Mouse (Mus musculus) limb, embryonic 14.5 days (tissue): ENCODE measurements at regions not wholly inside any gene's neighbourhood (a gene's known extent, or its start where the extent isn't known, plus 50 kb on each side); places are given as distances from the start of the nearest gene placed in this dataset.

Source experiments
- ATAC-seq: fragments of 200-750 bp; cut with Nextera tagmentation; 2 replicates; pipeline ENCODE4 v1.8.0; 2017; ENCODE audit warnings: low read depth, moderate number of reproducible peaks, moderate TSS enrichment; ENCODE audit not compliant: low FRiP score
- DNase-seq: peaks from one replicate; pipeline ENCODE4 v3.0.0-alpha.2; 2015; ENCODE audit warnings: low spot score
- H3K27ac ChIP-seq: fragments of 300-500 bp; sonication (generic); replicated peaks from 2 replicates; pipeline ENCODE4 v1.5.1; 2014; ENCODE audit warnings: low read depth, mild to moderate bottlenecking, low read length, moderate library complexity, mixed read lengths
- H3K27me3 ChIP-seq: fragments of 300-500 bp; sonication (generic); 2 replicates; pipeline ENCODE4 v1.6.1; 2014; ENCODE audit warnings: low read length, mixed read lengths; ENCODE audit not compliant: control insufficient read depth, insufficient read depth
- H3K36me3 ChIP-seq: fragments of 300-500 bp; sonication (generic); 2 replicates; pipeline ENCODE4 v1.6.1; 2014; ENCODE audit warnings: mild to moderate bottlenecking, low read length, moderate library complexity, mixed read lengths; ENCODE audit not compliant: control insufficient read depth, insufficient read depth
- H3K4me1 ChIP-seq: fragments of 300-500 bp; sonication (generic); 2 replicates; pipeline ENCODE4 v1.6.1; 2014; ENCODE audit warnings: antibody characterized with exemption, low read length, mixed read lengths; ENCODE audit not compliant: control insufficient read depth, insufficient read depth
- H3K4me2 ChIP-seq: fragments of 300-500 bp; sonication (generic); replicated peaks from 2 replicates; pipeline ENCODE4 v1.6.1; 2014; ENCODE audit warnings: low read depth, mild to moderate bottlenecking, low read length, moderate library complexity; ENCODE audit not compliant: severe bottlenecking
- H3K4me3 ChIP-seq: fragments of 300-500 bp; sonication (generic); replicated peaks from 2 replicates; pipeline ENCODE4 v1.5.1; 2014; ENCODE audit warnings: low read length
- H3K9ac ChIP-seq: fragments of 300-500 bp; sonication (generic); 2 replicates; pipeline ENCODE4 v1.6.1; 2014; ENCODE audit warnings: mild to moderate bottlenecking, low read depth, low read length, moderate library complexity; ENCODE audit not compliant: severe bottlenecking
- H3K9me3 ChIP-seq: fragments of 300-500 bp; sonication (generic); 2 replicates; pipeline ENCODE4 v1.6.1; 2016; ENCODE audit warnings: low read length; ENCODE audit not compliant: control insufficient read depth
- POLR2A ChIP-seq: fragments of 200-500 bp; IDR thresholded peaks from 2 replicates; pipeline ENCODE4 v1.8.0; 2012; ENCODE audit warnings: inconsistent platforms, mild to moderate bottlenecking, moderate library complexity, borderline replicate concordance; ENCODE audit not compliant: insufficient read depth, insufficient read length; ENCODE audit errors: extremely low read depth
- WGBS: fragments of 180-500 bp; shearing (Covaris S2); extraction: QIAGEN DNeasy Blood & Tissue Kit; methylation state at CpG from one replicate; pipeline ENCODE4 v1.1.7; 2014; 5-methylcytosine and 5-hydroxymethylcytosine counted together

DNA sequence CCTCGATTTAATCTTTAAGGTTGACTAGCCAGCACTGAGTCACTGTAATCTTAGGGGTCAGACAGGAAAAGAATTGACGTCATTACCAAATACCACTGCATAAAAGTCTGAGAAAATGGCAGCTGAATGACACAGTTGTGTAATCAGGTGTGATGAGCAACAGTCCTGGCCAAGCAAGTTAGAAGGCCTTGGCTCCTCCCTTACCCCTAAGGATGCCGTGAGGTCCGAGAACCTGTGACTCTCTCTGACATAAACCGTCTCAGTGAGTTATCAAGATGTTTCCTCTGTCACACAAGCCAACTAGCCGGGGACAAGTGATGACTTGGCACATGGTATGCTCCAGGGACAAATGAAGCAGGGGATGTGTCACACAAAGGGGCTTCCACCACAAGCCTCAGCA, 101.5 kb upstream of the Gm37988 start:
- DNase-seq (no peak), ATAC-seq (no peak)
- Histone ChIP-seq H3K9me3 (no peaks in the 10 kb centered on the region), H3K9ac (no peak overlapping the region), H3K36me3 (no peaks in the 10 kb centered on the region), H3K4me1 (no peaks in the 10 kb centered on the region), H3K4me3 (no peak overlapping the region), H3K4me2 (no peak overlapping the region), H3K27ac (no peak overlapping the region), H3K27me3 (no peaks in the 10 kb centered on the region)
- TF ChIP-seq POLR2A = no peak
- WGBS = 70% methylated on average over 6 of the region's 6 CpGs

DNA sequence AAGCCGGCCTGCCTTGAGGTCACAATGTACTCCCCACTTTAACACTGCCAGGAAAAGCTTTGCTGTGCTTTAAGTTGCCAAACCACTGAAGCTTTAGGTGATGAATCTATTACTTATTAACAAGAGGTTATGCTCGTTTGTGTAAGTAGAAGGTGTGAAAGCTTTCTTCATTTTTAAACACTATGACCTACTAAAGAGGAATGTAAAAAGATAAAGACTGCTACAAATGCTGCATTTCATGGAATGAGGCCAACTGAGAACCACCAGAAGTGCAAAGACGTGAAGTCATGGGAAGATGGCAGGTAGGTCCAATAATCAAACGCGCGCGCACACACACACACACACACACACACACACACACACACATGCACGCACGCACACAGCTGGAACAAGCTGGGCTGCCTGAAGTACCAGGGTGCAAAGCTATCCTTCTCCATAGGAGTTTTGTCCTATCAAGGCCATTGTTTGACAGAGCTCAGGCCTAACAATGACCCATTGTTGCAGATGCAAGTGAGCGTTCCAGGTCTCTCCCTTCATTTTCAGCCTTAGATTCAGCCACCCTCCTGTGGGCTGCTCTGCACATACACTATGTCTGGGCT, 85.3 kb upstream of the Gm37988 start:
- Histone ChIP-seq H3K9ac (no peak overlapping the region), H3K27me3 (no peaks in the 10 kb centered on the region), H3K4me3 (no peak overlapping the region), H3K4me1 (no peaks in the 10 kb centered on the region), H3K4me2 (no peak overlapping the region), H3K36me3 (no peaks in the 10 kb centered on the region), H3K27ac (no peak overlapping the region), H3K9me3 (no peaks in the 10 kb centered on the region)
- 94% methylated on average over 10 of the region's 10 CpGs for WGBS
- TF ChIP-seq POLR2A = no peak
- DNase-seq = no peak
- ATAC-seq = no peak
